Mouse (Mus musculus) kidney, postnatal 0 days (tissue): ENCODE measurements around the gene Egln3. TPM values are rescaled to one million over a fixed set of nuclear protein-coding genes. Genes with fewer than 3 reads are reported as not detected.
A peak's percentile ranks its signal among the peaks of the same experiment; 100 is the strongest.

Source experiments
- ATAC-seq: fragments of 200-750 bp; cut with Nextera tagmentation; replicated peaks from 2 replicates; pipeline ENCODE4 v1.8.0; 2017; ENCODE audit warnings: low read depth, moderate number of reproducible peaks, moderate TSS enrichment, moderate library complexity; ENCODE audit not compliant: low FRiP score
- DNase-seq: peaks from one replicate; pipeline ENCODE4 v3.0.0-alpha.2; 2016; ENCODE audit warnings: low spot score
- H3K27ac ChIP-seq: fragments of 300-500 bp; sonication (generic); 2 replicates; pipeline ENCODE4 v1.5.1; 2014; ENCODE audit warnings: mild to moderate bottlenecking
- H3K27me3 ChIP-seq: fragments of 300-500 bp; sonication (generic); 2 replicates; pipeline ENCODE4 v1.6.1; 2014; ENCODE audit warnings: low read length, mixed read lengths; ENCODE audit not compliant: insufficient read depth
- H3K36me3 ChIP-seq: fragments of 300-500 bp; sonication (generic); 2 replicates; pipeline ENCODE4 v1.6.1; 2014; ENCODE audit warnings: low read length, mixed read lengths; ENCODE audit not compliant: insufficient read depth
- H3K4me1 ChIP-seq: fragments of 300-500 bp; sonication (generic); replicated peaks from 2 replicates; pipeline ENCODE4 v1.6.1; 2014; ENCODE audit warnings: antibody characterized with exemption, low read length, mixed read lengths; ENCODE audit not compliant: insufficient read depth
- H3K4me2 ChIP-seq: fragments of 300-500 bp; sonication (generic); 2 replicates; pipeline ENCODE4 v1.6.1; 2014; ENCODE audit warnings: mild to moderate bottlenecking, low read length, moderate library complexity, mixed read lengths
- H3K4me3 ChIP-seq: fragments of 300-500 bp; sonication (generic); replicated peaks from 2 replicates; pipeline ENCODE4 v1.5.1; 2014; ENCODE audit warnings: low read depth, low read length
- H3K9ac ChIP-seq: fragments of 300-500 bp; sonication (generic); 2 replicates; pipeline ENCODE4 v1.6.1; 2014; ENCODE audit warnings: low read depth, low read length
- H3K9me3 ChIP-seq: fragments of 300-500 bp; sonication (generic); replicated peaks from 2 replicates; pipeline ENCODE4 v1.6.1; 2016; ENCODE audit warnings: low read length, inconsistent platforms, mixed read lengths
- CTCF ChIP-seq: IDR thresholded peaks from 2 replicates; pipeline ENCODE4 v1.5.1; 2016; ENCODE audit warnings: antibody characterized with exemption, low read depth, mild to moderate bottlenecking, moderate library complexity
- WGBS: fragments of 180-500 bp; shearing (Covaris S2); extraction: QIAGEN DNeasy Blood & Tissue Kit; methylation state at CpG from one replicate; pipeline ENCODE4 v1.1.7; 2014; 5-methylcytosine and 5-hydroxymethylcytosine counted together
- polyA plus RNA-seq: library from polyadenylated mRNA; unstranded; fragments of >200 nt; fragmentation: Nextera tagmentation; extraction: Ambion mirVana; gene quantifications from 2 replicates; pipeline ENCODE4 v1.2.1, GENCODE M21; 2015

The Egln3 gene
- polyA plus RNA-seq, 1 experiment from 2014 or later, result 13.3 TPM

- Histone ChIP-seq H3K4me1 (no peaks in the 10 kb centered on the region), H3K9ac (no peak overlapping the region), H3K9me3 (no peaks in the 10 kb centered on the region), H3K36me3 (no peaks in the 10 kb centered on the region), H3K27me3 (no peaks in the 10 kb centered on the region), H3K4me2 (no peak overlapping the region), H3K27ac (no peak overlapping the region), H3K4me3 (no peak overlapping the region)
- DNase-seq, result no peak
- no peak for ATAC-seq
- TF ChIP-seq CTCF, result no peak
- WGBS, result 91% methylated on average over 4 of the region's 4 CpGs
Measured at GRCm38 (mm10) chr12:54168786-54169185, 34.9 kb downstream of the Egln3 start.

GRCm38 (mm10) chr12:54167737-54168136 lies 35.9 kb downstream of the Egln3 start:
- no peak overlapping the region for H3K4me2 ChIP-seq
- DNase-seq (no peak), ATAC-seq (no peak)
- no peak overlapping the region for H3K27ac ChIP-seq
- H3K27me3 ChIP-seq, result no peaks in the 10 kb centered on the region
- no peaks in the 10 kb centered on the region for H3K9me3 ChIP-seq
- WGBS, result 89% methylated on average over 6 of the region's 6 CpGs
- no peak overlapping the region for H3K9ac ChIP-seq
- no peaks in the 10 kb centered on the region for H3K36me3 ChIP-seq
- peak; percentile 52 for TF ChIP-seq CTCF
- no peak overlapping the region for H3K4me3 ChIP-seq
- H3K4me1 ChIP-seq, result 0 out of 2 replicates have a peak, but pooled peaks cover under 1% of the 10 kb centered on the region

DNA sequence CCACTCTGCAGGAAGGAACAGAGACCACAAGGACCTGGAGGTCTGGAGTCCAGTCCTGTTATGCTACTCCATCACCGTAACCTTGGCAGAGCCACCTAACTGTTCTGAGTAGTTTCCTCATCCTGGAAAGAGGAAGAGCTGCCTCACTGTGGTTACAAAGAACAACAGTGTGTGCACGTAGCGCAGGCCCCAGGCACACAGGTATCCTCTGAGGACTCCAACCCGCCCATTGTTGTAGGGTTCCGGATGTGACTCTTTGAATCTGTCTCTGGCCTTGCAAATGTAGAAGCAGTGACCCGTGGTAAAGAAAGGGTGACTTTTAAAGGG lies 39.0 kb downstream of the Egln3 start:
- no peak overlapping the region for H3K27ac ChIP-seq
- H3K27me3 ChIP-seq, result no peaks in the 10 kb centered on the region
- 45% methylated on average over 6 of the region's 6 CpGs for WGBS
- DNase-seq (no peak), ATAC-seq (no peak)
- 0 out of 2 replicates have a peak, but pooled peaks cover 3% of the 10 kb centered on the region for H3K4me1 ChIP-seq
- H3K4me2 ChIP-seq, result no peak overlapping the region
- no peak overlapping the region for H3K9ac ChIP-seq
- no peak overlapping the region for H3K4me3 ChIP-seq
- no peaks in the 10 kb centered on the region for H3K36me3 ChIP-seq
- no peaks in the 10 kb centered on the region for H3K9me3 ChIP-seq
- no peak for TF ChIP-seq CTCF

DNA sequence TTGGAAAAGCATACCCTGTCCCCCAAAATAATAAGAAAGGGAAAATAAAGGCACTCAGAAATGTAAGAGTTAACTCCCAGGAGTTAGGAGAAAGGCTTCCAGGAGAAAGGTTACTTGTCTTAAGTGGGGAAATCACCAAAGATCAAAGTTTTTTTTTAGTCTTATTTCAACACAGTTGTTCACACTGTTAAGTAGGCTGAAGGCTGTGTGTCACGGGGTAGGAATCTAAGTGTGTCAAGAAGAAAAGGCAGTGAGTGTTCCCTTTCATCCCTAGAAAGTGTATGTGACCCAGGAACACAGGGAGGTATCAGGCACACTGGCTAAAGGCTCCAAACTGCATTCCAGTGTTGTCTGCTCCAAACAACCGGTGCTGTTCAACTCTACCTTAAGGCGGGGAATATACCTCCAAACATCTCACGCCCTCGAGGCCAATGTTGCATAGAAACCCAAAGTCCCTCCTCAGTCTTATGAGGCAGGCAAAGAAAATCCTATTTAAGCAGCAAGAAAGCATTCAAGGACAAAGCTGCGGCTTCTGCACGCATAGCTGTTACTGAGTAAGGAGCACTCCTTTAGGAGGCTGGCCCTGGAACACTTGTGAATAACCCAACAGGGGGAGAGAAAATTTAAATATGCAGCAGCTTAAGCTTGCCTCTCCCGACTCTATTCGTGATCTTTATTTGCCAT lies 39.5 kb downstream of the Egln3 start:
- WGBS, result 53% methylated on average over 9 of the region's 9 CpGs
- no peaks in the 10 kb centered on the region for H3K36me3 ChIP-seq
- 0 out of 2 replicates have a peak, but pooled peaks cover 3% of the 10 kb centered on the region for H3K4me1 ChIP-seq
- no peak overlapping the region for H3K9ac ChIP-seq
- H3K4me3 ChIP-seq, result no peak overlapping the region
- TF ChIP-seq CTCF, result no peak
- no peak overlapping the region for H3K4me2 ChIP-seq
- H3K9me3 ChIP-seq, result no peaks in the 10 kb centered on the region
- no peak for ATAC-seq
- no peak for DNase-seq
- H3K27ac ChIP-seq, result no peak overlapping the region
- H3K27me3 ChIP-seq, result no peaks in the 10 kb centered on the region

GRCm38 (mm10) chr12:54163166-54163565 lies 40.5 kb downstream of the Egln3 start:
- Histone ChIP-seq H3K4me1 (0 out of 2 replicates have a peak, but pooled peaks cover 3% of the 10 kb centered on the region), H3K27ac (no peak overlapping the region), H3K36me3 (no peaks in the 10 kb centered on the region), H3K4me3 (peak overlapping the region; percentile 31), H3K9ac (no peak overlapping the region), H3K27me3 (no peaks in the 10 kb centered on the region), H3K4me2 (peak overlapping the region; percentile 61), H3K9me3 (no peaks in the 10 kb centered on the region)
- TF ChIP-seq CTCF, result no peak
- ATAC-seq (no peak), DNase-seq (no peak)
- 26% methylated on average over 4 of the region's 4 CpGs for WGBS

GRCm38 (mm10) chr12:54162637-54163131 lies 41.0 kb downstream of the Egln3 start:
- WGBS, result 0% methylated on average over 16 of the region's 16 CpGs
- 0 out of 2 replicates have a peak overlapping the region, but pooled peaks have one; percentile 35 for H3K9ac ChIP-seq
- peak overlapping the region; percentile 31 for H3K4me3 ChIP-seq
- TF ChIP-seq CTCF, result no peak
- H3K9me3 ChIP-seq, result no peaks in the 10 kb centered on the region
- no peaks in the 10 kb centered on the region for H3K36me3 ChIP-seq
- peak overlapping the region; percentile 72 for H3K27ac ChIP-seq
- ATAC-seq (peak; percentile 61), DNase-seq (peak; percentile 67)
- no peaks in the 10 kb centered on the region for H3K27me3 ChIP-seq
- peak overlapping the region; percentile 61 for H3K4me2 ChIP-seq
- 0 out of 2 replicates have a peak, but pooled peaks cover 3% of the 10 kb centered on the region for H3K4me1 ChIP-seq
